Mouse (Mus musculus): Measurements from ENCODE around the gene Ssc4d.

Ssc4d gene

DNA sequence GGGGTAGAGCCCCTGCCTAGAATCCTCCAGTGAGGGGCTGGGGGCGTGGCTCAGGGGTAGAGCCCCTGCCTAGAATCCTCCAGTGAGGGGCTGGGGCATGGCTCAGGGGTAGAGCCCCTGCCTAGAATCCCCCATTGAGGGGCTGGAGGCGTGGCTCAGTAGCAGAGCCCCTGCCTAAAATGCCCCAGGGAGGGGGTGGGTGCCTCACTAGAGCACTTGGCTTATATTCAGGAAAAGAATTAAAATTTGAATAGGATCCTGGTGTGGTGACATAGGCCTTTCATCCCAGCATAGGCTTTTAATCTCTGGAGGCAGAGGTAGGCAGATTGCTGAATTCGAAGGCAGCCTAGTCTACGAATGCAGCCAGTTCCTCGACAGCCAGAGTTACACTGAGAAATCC is 5.0 kb upstream of the Ssc4d start:
- intact Hi-C loops (cut with DNase I) = no loop called here

DNA sequence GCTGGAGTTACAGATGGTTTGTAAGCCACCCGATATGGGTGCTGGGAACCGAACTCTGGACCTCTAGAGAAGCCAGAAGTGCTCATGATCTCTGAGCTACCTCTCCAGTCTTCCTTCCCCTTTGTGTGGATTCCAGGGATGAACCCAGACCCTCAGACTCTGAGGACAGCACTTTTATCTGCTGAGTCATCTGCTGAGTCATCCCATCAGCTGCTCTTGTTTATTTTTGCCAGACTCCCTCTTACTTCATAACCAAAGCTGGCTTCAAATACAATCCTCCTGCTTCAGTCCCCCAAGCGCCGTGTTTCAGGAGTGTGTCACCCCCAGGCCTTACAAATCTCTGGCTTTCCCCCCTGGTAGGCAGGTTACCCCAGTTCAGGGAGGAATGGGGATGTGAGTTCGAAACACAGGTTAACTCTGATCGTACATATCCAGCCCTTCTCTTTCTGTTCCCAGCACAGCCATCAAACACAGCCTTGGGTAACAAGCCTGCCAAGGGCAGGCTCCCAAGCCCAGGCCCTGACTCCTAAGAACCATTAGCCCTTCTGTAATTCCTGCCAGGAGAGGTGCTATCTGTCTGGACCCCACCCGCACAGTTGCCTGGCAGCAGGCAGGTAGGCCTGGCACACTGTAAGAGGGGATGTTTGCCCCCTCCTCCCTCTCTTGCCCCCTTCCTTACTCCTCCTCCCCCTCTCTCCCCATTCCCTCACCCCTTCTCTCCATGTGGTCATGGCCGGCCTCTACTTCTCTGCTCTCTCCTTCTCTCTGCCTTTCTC is 1.8 kb upstream of the Ssc4d start:
- intact Hi-C loops (cut with DNase I) = no loop called here

DNA sequence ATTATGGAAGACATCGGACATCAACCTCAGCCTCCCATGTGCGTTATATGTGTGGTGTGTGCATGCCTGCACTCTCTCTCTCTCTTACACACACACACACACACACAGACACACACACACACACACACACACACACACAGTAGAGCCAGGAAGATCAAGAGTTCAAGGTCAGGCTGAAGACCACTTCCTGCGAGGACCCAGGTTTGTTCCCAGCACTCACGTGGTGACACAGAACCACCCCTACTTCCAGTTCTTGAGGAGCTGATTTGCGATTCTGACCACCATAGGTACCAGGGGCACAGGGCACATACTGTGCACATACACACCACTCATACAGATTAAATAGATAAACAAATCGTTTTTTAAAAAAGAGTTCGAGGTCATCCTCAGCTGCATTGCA is 2.5 kb downstream of the Ssc4d start:
- intact Hi-C loops (cut with DNase I) = no loop called here

DNA sequence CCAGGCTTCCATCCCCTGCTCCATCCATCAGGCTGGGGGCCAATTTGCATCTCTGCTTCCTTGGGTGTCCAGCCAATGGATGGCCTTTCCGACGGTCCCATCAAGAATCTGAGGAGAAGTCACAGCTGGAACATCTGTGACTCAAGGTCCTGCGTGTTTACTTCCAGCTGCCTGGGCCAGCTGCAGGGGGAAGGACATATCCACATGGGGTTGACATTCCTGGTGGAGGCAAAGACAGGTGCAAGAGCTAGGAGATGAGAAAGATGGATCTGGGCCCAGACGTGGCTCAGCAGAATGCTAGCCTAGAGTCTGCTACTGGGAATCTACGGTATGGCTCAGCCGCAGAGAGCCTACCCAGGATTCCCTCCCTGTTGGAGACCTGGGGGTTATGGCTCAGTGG is 4.1 kb downstream of the Ssc4d start:
- intact Hi-C loops (cut with DNase I) = no loop called here

DNA sequence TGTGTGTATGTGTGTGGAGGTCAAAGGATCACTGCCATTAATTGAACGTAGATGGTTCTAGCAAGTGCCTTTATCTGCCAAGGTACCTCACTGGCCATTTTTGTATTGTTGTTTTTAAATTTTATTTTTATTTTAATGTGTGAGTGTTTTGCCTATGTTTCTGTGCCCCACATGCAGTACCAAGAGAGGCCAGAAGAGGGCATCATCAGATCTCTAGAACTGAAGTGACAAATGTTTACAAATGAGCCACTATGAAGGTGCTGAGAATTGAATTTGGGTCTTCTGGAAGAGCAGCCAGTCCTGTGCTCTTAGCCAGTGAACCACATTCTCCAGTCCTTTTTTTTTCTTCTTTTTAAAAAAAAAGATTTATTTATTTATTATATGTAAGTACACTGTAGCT is 5.5 kb downstream of the Ssc4d start:
- intact Hi-C loops (cut with DNase I) = loop anchor here (5.0 kb wide), 1 partner anchor 66 kb away; no protein-coding TSS in a partner anchor

DNA sequence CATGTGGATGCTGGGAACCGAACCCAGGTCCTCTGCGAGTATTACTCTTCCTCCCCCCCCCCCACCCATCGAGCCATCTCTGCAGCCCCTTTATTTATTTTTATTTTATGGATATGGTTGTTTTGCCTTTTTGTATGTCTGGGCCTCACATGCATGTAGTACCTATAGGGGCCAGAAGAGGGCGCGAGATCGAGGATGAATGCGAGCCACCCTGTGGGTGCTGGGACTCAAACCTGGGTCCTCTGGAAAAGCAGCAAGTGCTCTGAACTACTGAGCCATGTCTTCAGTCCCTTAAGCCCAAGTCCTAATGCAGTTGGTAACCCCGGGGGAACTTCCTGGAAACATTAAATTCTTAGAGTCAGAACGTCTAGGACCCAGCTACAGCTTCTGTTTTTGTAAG is 7.5 kb downstream of the Ssc4d start:
- intact Hi-C loops (cut with DNase I) = loop anchor here (5.0 kb wide), 1 partner anchor 65 kb away; no protein-coding TSS in a partner anchor

DNA sequence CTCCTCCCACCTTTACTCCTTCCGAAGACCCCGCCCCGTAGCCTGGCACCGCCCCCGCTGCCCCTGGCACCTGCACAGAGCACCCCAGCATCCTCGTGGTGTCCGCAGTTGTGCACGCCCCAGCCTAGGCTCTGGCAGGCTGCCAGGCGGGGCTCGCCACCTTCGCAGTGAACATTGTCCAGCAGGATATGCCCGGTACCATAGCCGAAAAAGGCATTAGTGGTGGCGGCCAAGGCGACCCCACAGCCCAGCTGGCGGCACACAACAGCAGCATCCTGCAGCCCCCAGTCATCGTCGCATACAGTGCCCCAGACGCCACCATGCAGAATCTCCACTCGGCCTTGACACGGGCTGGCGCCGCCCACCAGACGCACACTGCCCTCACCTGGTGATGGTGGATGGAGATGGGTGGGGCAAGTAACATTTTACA is 8.8 kb downstream of the Ssc4d start:
- intact Hi-C loops (cut with DNase I) = loop anchor here (5.0 kb wide), 1 partner anchor 63 kb away; no protein-coding TSS in a partner anchor

DNA sequence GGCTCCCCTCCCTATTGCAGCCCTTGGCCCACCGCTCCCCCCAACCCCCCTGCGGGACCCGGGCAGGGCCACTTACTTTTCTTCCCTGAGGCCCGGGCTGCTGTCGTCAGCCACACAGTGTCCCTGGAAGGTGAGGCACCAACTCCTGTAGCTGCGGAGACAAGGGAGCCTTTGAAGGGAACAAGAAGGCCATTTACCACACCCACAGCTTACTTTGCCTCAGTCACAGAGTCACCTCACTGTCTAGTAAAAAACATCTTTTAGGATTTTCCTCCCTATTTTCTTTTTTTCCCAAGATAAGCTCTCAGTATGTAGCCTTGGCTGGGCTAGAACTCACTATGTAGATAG is 11.1 kb downstream of the Ssc4d start:
- intact Hi-C loops (cut with DNase I) = no loop called here

DNA sequence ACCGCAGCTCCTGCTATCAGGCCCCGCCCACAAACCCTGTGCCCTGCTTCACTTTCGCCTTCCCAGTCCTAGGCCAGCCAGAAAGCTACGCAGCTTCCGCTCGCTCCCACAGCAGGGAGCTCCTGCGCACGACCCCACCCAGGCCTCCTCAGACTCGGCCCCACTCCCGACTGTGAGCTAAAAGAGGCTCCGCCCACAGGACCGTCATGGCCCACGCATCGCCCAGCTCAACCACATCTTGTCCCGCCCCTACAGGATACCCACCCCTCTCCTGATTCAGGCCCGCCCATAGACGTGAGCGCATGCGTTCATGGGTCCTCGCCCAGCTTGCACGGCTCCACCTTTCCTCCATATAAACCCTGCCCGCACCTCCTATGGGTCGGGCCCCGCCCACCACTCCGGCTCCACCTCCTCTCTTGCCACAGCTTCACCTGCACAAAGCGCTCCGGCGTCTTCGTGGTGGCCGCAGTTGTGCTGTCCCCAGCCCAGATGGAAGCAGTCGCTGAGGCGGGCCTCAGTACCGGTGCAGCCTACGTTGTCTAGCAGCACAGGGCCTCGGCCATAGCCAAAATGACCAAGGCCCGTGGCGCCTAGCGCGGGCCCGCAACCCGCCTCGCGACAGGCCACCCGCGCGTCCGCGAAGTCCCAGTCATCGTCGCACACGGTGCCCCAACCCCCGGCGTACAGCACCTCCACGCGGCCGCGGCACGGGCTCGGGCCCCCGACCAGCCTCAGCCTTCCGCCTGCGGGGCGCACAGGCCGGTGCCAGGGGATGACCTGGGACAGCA is 11.6 kb downstream of the Ssc4d start:
- intact Hi-C loops (cut with DNase I) = no loop called here

DNA sequence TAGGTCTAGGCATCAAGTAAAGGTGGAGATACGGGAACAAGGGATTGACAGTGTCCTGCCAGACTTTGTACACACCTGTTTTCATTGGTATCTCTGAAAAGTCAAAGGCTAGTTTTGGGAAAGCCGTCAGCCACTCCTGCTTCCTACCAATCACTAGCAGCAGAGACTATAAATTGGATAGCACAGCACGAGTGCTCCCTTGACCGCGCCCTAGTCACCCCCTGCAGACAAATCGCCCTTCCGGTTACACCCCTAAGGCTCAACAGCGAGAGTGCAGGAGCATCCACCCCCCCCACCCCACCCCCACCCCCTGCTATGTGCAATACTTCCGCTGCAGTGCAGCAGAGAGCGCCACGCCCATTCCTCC is 12.2 kb downstream of the Ssc4d start:
- intact Hi-C loops (cut with DNase I) = no loop called here

DNA sequence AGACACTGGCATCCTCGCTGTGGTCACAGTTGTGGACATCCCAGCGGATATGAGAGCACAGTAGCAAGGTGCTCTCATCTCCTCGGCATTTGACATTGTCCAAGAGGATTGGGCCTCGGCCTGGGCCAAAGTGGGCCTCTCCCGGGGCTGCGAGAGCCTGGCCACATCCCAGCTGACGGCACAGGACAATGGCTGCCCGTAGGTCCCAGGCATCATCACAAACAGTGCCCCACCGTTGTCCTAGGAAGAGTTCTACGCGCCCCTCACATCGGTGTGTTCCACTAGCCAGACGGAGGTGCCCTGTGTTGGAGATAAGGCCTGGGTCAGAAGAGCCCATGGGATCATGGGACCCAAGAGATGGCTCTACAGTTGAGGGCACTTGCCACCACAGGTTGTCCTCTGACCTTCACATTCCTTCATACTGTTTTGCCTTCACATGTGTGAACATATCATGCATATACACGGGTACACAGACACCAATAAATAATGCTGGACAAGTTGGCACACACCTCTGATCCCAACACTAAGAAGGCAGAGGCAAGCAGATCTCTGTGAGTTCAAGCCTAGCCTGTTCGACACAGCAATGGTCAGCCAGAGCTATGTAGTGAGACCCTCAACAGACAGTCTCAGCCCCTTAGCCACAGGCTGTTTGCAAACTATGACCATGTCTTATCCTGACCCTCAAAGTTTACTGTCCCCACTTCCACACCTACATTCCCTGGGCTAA is 13.3 kb downstream of the Ssc4d start:
- intact Hi-C loops (cut with DNase I) = no loop called here

DNA sequence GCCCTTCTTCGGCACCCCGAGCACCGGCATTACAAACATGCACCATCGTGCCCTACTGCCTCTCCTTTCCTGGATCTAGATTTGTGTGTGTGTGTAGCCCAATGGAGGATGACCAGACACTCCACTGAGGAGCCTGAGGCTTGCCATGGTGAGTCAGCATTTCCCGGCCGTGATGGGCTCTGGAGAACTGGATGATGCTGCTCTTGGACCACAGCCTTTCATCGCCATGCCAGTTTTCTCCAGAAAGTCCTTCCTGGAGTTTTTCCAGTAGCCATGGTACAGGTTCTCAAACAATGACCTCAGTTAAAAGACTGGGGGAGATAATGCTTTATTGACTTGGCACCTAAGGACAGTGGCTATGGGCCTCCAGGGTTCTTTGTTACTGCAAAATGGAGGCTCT is 14.4 kb downstream of the Ssc4d start:
- intact Hi-C loops (cut with DNase I) = no loop called here

DNA sequence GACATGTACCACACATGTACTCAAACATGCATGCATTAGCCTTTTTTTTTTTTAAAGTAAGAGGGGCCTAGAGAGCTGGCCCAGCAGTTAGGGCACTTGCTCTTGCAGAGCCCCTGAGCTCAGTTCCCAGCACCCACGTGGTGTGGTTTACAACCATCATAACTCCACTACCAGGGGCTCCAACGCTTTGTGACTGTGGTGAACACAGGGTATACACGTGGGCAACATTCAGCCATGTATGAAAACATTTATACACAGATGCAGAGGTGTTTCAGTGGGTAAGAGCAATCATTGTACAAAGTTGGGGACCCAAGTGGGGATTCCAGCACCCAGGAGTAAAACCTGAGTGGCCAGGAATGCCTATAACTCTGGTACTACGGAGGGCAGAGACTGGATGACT is 16.0 kb downstream of the Ssc4d start:
- intact Hi-C loops (cut with DNase I) = no loop called here

DNA sequence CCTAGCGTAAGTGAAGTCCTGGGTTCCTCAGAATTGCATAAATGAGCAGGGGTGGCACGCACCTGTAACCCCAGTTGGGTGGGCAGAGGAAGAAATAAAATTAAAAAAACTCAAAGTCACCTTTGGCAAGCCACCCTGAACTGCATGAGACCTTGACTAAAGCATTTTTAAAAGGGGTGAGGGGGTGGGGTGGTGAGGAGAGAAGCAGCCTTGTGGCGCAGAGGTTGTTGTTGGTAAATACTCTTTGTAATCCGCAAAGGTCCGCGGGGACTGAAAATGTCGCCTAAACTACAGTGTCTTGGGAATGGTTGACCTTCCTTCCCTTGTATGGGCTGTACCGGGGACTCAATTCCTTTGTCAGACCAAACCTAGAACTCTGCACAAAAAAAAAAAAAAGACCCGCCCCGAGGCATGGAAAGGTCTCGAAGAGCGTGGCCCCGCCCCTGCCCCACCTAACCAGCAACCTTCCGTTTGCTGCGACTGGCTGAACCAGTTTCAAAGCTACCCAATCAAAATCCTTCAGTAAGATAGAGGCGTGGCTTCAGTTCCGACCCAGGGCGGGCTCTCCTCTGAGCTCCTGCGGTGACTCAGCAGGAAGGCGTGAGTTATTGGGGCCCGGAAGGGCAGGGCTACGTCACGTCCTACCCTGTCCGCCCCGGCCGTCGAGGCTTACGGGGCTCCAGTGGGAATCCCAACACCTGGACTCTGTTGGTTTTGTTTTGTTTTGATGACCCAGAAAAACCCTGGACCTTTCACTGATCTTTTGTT is 16.9 kb downstream of the Ssc4d start:
- intact Hi-C loops (cut with DNase I) = no loop called here

DNA sequence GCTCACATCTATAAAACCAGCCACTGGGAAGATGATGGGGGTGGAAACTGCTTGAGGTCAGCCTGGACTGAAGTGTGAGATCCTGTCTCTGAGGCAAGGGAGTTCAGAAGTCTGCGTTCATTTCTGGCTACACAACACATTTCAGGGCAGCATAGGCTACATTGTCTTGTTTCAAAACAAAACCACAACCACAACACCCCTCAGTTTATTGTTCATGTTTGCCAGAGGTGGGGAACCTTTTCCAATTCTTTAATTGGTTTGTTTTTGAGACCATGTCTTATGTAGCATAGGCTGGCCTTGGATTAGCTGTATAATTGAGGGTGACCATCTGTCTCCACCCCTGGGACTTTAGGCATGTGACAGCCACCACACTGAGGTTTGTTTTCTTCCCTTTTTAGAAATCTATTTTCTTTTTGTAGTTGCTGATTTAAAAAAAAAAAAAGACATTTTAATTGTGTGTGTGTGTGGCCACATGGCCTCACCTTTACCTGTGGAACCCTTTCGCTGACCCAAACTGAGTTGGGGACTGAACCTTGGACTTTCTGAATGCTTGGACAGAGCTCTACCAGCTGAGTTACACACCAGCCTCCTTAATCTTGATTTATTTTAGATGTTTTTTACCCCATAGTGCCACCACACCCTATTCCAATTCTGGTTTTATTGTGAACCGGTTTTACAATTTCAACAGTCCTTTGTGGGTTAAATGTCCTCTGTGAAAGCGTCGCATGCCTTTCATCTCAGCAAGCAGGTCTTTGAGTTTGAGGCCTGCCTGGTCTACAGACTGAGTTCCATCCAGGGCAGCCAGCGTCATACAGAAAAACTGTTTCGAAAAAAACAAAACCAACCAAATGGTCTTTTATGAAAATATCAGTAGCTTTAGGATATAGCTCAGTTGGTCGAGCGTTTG is 17.8 kb downstream of the Ssc4d start:
- intact Hi-C loops (cut with DNase I) = no loop called here

DNA sequence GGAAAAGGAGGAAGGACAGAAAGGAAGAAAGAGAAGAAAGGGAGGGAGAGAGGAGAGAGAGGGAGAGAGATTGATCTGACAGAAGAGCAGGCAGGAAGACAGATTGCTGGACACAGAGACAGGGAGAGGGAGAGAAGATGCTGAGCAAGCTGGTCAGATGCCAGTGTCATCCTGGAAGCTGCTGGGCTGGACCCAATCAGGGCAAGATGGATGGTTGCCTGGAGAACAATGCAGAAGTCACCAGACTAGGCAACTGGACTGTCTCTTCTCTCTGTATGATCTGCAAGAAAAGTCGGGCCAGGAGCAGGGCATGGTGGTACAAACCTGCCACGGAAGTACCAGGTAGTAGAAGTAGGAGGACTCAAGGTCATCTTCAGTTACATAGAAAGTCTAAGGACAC is 21.5 kb downstream of the Ssc4d start:
- intact Hi-C loops (cut with DNase I) = no loop called here

DNA sequence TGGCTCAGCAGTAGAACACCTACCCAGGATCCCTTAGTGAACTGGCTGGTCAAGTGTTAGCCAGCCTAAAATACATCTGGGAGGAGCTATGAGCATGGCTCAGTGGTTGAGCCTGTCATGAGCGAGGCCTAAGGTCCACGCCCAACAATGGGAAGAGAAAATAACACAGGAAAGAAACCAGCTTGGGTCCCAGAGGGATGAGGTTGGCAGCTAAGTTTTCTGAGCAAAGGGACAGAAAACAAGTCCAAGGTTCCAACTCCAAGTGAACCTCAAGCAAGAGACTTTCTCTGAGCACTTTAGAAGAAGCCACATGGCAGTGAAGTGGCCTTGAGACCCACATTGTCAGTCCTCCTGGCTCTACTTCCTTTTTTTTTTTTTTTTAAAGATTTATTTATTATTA is 22.7 kb downstream of the Ssc4d start:
- intact Hi-C loops (cut with DNase I) = no loop called here

DNA sequence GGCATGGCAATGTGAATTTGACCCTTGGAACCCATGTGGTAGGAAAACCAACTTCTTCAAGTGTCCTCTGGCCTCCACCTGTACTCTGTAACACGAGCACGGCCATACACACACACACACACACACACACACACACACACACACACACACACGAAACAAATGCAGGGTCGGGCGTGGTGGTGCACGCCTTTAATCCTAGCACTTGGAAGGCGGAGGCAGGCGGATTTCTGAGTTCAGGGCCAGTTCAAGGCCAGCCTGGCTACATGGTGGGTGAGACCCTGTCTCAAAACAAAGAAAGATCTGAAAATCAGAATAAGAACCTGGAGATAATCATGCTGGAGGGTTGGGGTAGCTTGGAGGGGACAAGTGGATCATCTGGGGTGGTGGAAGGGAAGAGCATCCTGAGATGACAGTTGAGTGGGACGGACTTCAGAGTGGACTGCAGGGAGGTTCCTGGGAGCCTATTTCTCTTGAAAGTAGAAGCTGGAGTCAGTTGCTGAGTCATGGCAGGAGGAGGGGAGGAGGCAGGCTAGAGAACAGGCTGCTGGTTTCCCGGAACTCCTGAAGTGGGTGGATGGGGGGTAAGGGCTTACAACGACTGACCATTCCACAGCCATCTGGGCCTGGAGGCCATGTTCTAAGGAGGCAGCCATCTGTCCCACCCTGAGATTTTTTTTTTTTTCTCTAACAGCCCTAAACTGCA is 23.5 kb downstream of the Ssc4d start:
- intact Hi-C loops (cut with DNase I) = no loop called here

DNA sequence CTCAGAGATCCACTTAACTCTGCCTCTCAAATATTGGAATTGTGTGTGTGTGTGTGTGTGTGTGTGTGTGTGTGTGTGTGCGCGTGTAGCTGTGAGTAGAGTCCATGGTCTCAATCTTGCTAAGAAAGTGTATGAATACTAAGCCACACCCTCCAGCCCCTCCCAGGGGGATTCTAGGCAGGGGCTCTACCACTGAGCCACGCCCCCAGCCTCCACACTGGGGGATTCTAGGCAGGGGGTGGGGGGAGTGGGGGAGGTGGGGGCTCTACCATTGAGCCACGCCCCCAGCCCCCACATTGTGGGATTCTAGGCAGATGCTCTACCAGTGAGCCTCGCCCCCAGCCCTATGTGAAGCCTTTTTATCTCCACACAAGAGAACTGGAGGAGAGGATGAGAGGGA is 27.7 kb downstream of the Ssc4d start:
- intact Hi-C loops (cut with DNase I) = no loop called here

DNA sequence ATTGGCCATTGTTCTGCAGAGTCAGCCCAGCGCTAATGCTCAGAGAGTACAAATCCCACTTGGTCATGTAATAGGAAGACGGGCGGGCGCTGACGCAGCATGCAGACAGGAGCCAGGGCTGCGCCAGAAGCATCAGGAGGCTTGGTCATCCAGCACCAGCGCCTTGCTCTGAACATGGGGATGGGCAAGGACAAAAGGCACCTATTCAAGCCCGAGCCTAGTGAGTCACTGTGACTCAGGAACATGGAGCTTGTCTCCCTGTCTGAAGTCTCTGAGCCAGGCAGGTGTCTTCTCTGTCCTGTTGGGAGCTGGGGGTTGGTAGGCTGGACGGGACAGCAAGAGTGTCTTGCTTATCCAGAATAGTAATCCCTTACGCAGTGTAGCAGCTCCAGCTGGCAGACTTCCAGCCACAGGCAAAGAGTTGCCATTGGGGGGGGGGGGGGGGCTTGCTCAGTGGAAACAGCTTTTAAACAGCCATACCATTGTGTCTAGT is 28.4 kb downstream of the Ssc4d start:
- intact Hi-C loops (cut with DNase I) = no loop called here
